Mouse (Mus musculus) MEL (cell line): ENCODE results near the gene Rac2. TPM values are rescaled to one million over a fixed set of nuclear protein-coding genes. Genes with fewer than 3 reads are reported as not detected.

Source experiments
- DNase-seq: peaks from one replicate; pipeline ENCODE4 v3.0.0; 2011; ENCODE audit warnings: low read depth, low spot score
- H3K27ac ChIP-seq: 2 replicates; pipeline ENCODE4 v1.5.1; 2012; ENCODE audit warnings: low read depth, mild to moderate bottlenecking, control low read depth, low read length, moderate library complexity; ENCODE audit not compliant: control insufficient read depth
- H3K27me3 ChIP-seq, 2 experiments: fragments of 150-350 bp in 1 of 2; sonication (generic) in 1 of 2; 2 replicates each; pipeline ENCODE4 v1.6.1; 2012; ENCODE audit warnings: low read length in 2 of 2, mild to moderate bottlenecking in 2 of 2, improper control_type of control experiment in 1 of 2, moderate library complexity in 1 of 2; ENCODE audit not compliant: insufficient read depth in 2 of 2, control insufficient read depth in 1 of 2
- H3K36me3 ChIP-seq, 2 experiments: 2 replicates each; pipeline ENCODE4 v1.6.1; 2012 to 2014; ENCODE audit warnings: low read length in 2 of 2, improper control_type of control experiment in 1 of 2, inconsistent platforms in 1 of 2, mild to moderate bottlenecking in 1 of 2; ENCODE audit not compliant: insufficient read depth in 2 of 2, control insufficient read depth in 1 of 2
- H3K4me1 ChIP-seq, 2 experiments: fragments of 150-350 bp in 1 of 2; sonication (generic) in 1 of 2; 2 replicates each; pipeline ENCODE4 v1.6.1; 2012; ENCODE audit warnings: low read length in 2 of 2, improper control_type of control experiment in 1 of 2, mild to moderate bottlenecking in 1 of 2; ENCODE audit not compliant: insufficient read depth in 2 of 2, control insufficient read depth in 1 of 2
- H3K4me3 ChIP-seq, 2 experiments: fragments of 150-350 bp in 1 of 2; sonication (generic) in 1 of 2; 2 replicates each; pipeline ENCODE4 v1.5.1; 2012; ENCODE audit warnings: low read depth in 2 of 2, low read length in 2 of 2, mild to moderate bottlenecking in 2 of 2, moderate library complexity in 2 of 2, control low read depth in 1 of 2, improper control_type of control experiment in 1 of 2; ENCODE audit not compliant: control insufficient read depth in 1 of 2, insufficient read depth in 1 of 2
- H3K79me2 ChIP-seq: 2 replicates; pipeline ENCODE4 v1.6.1; 2012; ENCODE audit warnings: mild to moderate bottlenecking, low read length, moderate library complexity; ENCODE audit not compliant: control insufficient read depth, poor library complexity, insufficient read depth
- H3K9ac ChIP-seq: 2 replicates; pipeline ENCODE4 v1.6.1; 2012; ENCODE audit warnings: low read depth, mild to moderate bottlenecking, control low read depth, low read length, moderate library complexity; ENCODE audit not compliant: control insufficient read depth, poor library complexity, severe bottlenecking
- H3K9me3 ChIP-seq: fragments of 150-350 bp; sonication (generic); replicated peaks from 2 replicates; pipeline ENCODE4 v1.6.1; 2012; ENCODE audit warnings: mild to moderate bottlenecking, low read length, improper control_type of control experiment, moderate library complexity; ENCODE audit not compliant: insufficient read depth
- CHD1 ChIP-seq: IDR thresholded peaks from 2 replicates; pipeline ENCODE4 v1.6.1; 2012; ENCODE audit warnings: low read depth, mild to moderate bottlenecking, inconsistent platforms, low read length, improper control_type of control experiment
- E2F4 ChIP-seq: IDR thresholded peaks from 2 replicates; pipeline ENCODE4 v1.6.1; 2011; ENCODE audit warnings: low read depth, low read length, improper control_type of control experiment, borderline replicate concordance
- EP300 ChIP-seq, 2 experiments: IDR thresholded peaks; 2 replicates each; pipeline ENCODE4 v1.6.1; 2011; ENCODE audit warnings: improper control_type of control experiment in 2 of 2, low read length in 2 of 2, low read depth in 1 of 2, mild to moderate bottlenecking in 1 of 2
- ETS1 ChIP-seq: IDR thresholded peaks from 2 replicates; pipeline ENCODE4 v1.6.1; 2012; ENCODE audit warnings: low read depth, mild to moderate bottlenecking, inconsistent platforms, low read length, improper control_type of control experiment, moderate library complexity
- JUND ChIP-seq: IDR thresholded peaks from 2 replicates; pipeline ENCODE4 v1.6.1; 2011; ENCODE audit warnings: low read depth, mild to moderate bottlenecking, improper control_type of control experiment, low read length
- MAFK ChIP-seq: IDR thresholded peaks from 2 replicates; pipeline ENCODE4 v1.6.1; 2011; ENCODE audit warnings: low read depth, mild to moderate bottlenecking, low read length, improper control_type of control experiment, borderline replicate concordance
- MAX ChIP-seq: IDR thresholded peaks from 2 replicates; pipeline ENCODE4 v1.6.1; 2011; ENCODE audit warnings: low read length, improper control_type of control experiment
- MAZ ChIP-seq: IDR thresholded peaks from 2 replicates; pipeline ENCODE4 v1.6.1; 2012; ENCODE audit warnings: low read depth, mild to moderate bottlenecking, inconsistent platforms, low read length, improper control_type of control experiment
- POLR2A ChIP-seq, 2 experiments: IDR thresholded peaks; 2 replicates each; pipeline ENCODE4 v1.6.1; 2011 to 2012; ENCODE audit warnings: low read length in 2 of 2, mild to moderate bottlenecking in 2 of 2, control low read depth in 1 of 2, improper control_type of control experiment in 1 of 2, low read depth in 1 of 2, moderate library complexity in 1 of 2; ENCODE audit not compliant: control insufficient read depth in 1 of 2, insufficient read depth in 1 of 2, poor library complexity in 1 of 2
- POLR2AphosphoS2 ChIP-seq: IDR thresholded peaks from 2 replicates; pipeline ENCODE4 v1.6.1; 2011; ENCODE audit warnings: low read length, improper control_type of control experiment
- SIN3A ChIP-seq: IDR thresholded peaks from 2 replicates; pipeline ENCODE4 v1.6.1; 2012; ENCODE audit warnings: low read length, improper control_type of control experiment, inconsistent platforms
- TAL1 ChIP-seq: IDR thresholded peaks from 2 replicates; pipeline ENCODE4 v1.6.1; 2012; ENCODE audit warnings: mild to moderate bottlenecking, inconsistent platforms, low read length, moderate library complexity, mixed read lengths
- TBP ChIP-seq: IDR thresholded peaks from 2 replicates; pipeline ENCODE4 v1.8.0; 2011; ENCODE audit warnings: low read depth, low read length, improper control_type of control experiment
- TCF12 ChIP-seq: IDR thresholded peaks from 2 replicates; pipeline ENCODE4 v1.6.1; 2014; ENCODE audit warnings: low read depth, mild to moderate bottlenecking, inconsistent platforms, low read length, improper control_type of control experiment, moderate library complexity
- UBTF ChIP-seq: IDR thresholded peaks from 2 replicates; pipeline ENCODE4 v1.6.1; 2012; ENCODE audit warnings: low read depth, mild to moderate bottlenecking, inconsistent platforms, low read length, improper control_type of control experiment, moderate library complexity, borderline replicate concordance; ENCODE audit not compliant: insufficient read depth
- USF1 ChIP-seq: IDR thresholded peaks from 2 replicates; pipeline ENCODE4 v1.6.1; 2014; ENCODE audit warnings: low read depth, mild to moderate bottlenecking, inconsistent platforms, low read length, improper control_type of control experiment, moderate library complexity
- ZC3H11A ChIP-seq: IDR thresholded peaks from 2 replicates; pipeline ENCODE4 v1.6.1; 2012; ENCODE audit warnings: low read depth, mild to moderate bottlenecking, inconsistent platforms, low read length, improper control_type of control experiment
- ZMIZ1 ChIP-seq: IDR thresholded peaks from 2 replicates; pipeline ENCODE4 v1.6.1; 2012; ENCODE audit warnings: low read depth, mild to moderate bottlenecking, inconsistent platforms, low read length, improper control_type of control experiment, moderate library complexity
- polyA plus RNA-seq, 2 experiments: library from polyadenylated mRNA; stranded (reverse) in 1 of 2; unstranded in 1 of 2; fragments of >175 nt in 1 of 2; fragments of >200 nt in 1 of 2; gene quantifications; 2 replicates each; pipeline versions ENCODE4 v1.2.1 to v1.2.4; 2012; ENCODE audit warnings: low replicate concordance in 2 of 2, low read depth in 1 of 2; ENCODE audit not compliant: insufficient read length in 2 of 2, insufficient read depth in 1 of 2, missing spikeins in 1 of 2
- total RNA-seq: library from RNA; depleted of rRNA; stranded (reverse); fragments of 300-350 nt; gene quantifications from 2 replicates; pipeline ENCODE4 v1.2.3, GENCODE M21; 2012

The Rac2 gene
- total and polyA plus RNA-seq, 3 experiments = 257 to 881 (median 772) TPM

DNA sequence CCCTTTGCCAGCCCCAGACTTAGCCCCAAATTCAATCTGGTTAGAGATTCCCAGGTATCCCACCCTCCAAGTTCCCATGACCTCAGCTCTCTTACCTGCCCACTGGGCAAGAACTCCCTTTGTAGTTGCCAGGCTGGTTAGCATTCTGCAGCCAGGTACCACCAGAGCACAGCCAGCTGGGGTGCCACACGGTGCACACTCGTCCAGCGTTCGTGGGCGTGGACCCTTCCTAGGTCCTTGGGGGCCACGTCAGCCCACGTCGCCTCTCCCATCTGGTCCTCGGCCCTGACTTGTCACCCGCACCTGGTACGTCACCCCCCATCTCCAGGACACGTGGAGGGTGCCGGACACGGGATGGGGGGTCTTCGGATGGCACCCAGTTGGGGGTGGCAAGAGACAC is 28.5 kb downstream of the Rac2 start:
- H3K4me1 ChIP-seq = peaks cover 0 to 7% of the 10 kb centered on the region in 2 experiments; a peak in 1 of 4 replicates
- no peak for TF ChIP-seq MAX
- no peak for TF ChIP-seq ZC3H11A
- no peak for TF ChIP-seq UBTF
- no peak for TF ChIP-seq SIN3A
- TF ChIP-seq POLR2AphosphoS2 = no peak
- TF ChIP-seq EP300 (IDR thresholded peaks at IDR 0.05; ENCODE audit: low read depth in 1 of 2, low read length in 2 of 2) = no peak
- TF ChIP-seq JUND = no peak
- no peak for TF ChIP-seq MAZ
- TF ChIP-seq TBP = no peak
- no peak for TF ChIP-seq TAL1
- TF ChIP-seq CHD1 = no peak
- no peak for TF ChIP-seq TCF12
- TF ChIP-seq MAFK = no peak
- TF ChIP-seq E2F4 = no peak
- no peak for TF ChIP-seq ZMIZ1
- TF ChIP-seq USF1 = no peak
- no peaks in the 10 kb centered on the region for H3K79me2 ChIP-seq
- no peak overlapping the region for H3K4me3 ChIP-seq
- no peaks in the 10 kb centered on the region for H3K36me3 ChIP-seq
- peaks cover 0 to 3% of the 10 kb centered on the region in 2 experiments; a peak in 3 of 4 replicates for H3K27me3 ChIP-seq
- H3K27ac ChIP-seq = no peak overlapping the region
- H3K9ac ChIP-seq = no peak overlapping the region
- no peak for DNase-seq
- H3K9me3 ChIP-seq = no peaks in the 10 kb centered on the region

- TF ChIP-seq ETS1 (no peak), TCF12 (no peak), POLR2A (IDR thresholded peaks at IDR 0.05; ENCODE audit: control insufficient read depth in 1 of 2, insufficient read depth in 1 of 2, low read depth in 1 of 2, low read length in 2 of 2, poor library complexity in 1 of 2) (no peak), SIN3A (no peak), UBTF (no peak)
- Histone ChIP-seq H3K9me3 (no peaks in the 10 kb centered on the region), H3K79me2 (no peaks in the 10 kb centered on the region), H3K4me1 (0 out of 4 replicates have a peak, but pooled peaks cover 0 to under 1% of the 10 kb centered on the region in 2 experiments), H3K27ac (no peak overlapping the region), H3K27me3 (peaks cover 0 to 3% of the 10 kb centered on the region in 2 experiments; a peak in 3 of 4 replicates), H3K9ac (no peak overlapping the region), H3K4me3 (no peak overlapping the region), H3K36me3 (no peaks in the 10 kb centered on the region)
- DNase-seq = no peak
Observed at GRCm38 (mm10) chr15:78542767-78543303, 29.7 kb downstream of the Rac2 start.
